Mouse (Mus musculus) spleen, adult 18-20 months (tissue): Measurements from ENCODE around the gene 9430015G10Rik.
"Not testable (repeated sequence)": the region's sequence is repeated elsewhere in the genome, so short reads cannot be mapped to it uniquely, and the experiment has no call there.

ENCODE experiments used
- DNase-seq, 2 experiments: peaks; one replicate each; pipeline ENCODE4 v3.0.0; 2022; ENCODE audit warnings: mixed read lengths in 2 of 2

Gene 9430015G10Rik

GRCm38 (mm10) chr4:156097770-156098366, 11.9 kb upstream of the 9430015G10Rik start:
- no peak for DNase-seq

- DNase-seq = no peak
Measured at GRCm38 (mm10) chr4:156099427-156099826, 10.4 kb upstream of the 9430015G10Rik start.

- no peak for DNase-seq
Measured at GRCm38 (mm10) chr4:156100501-156100900, 9.3 kb upstream of the 9430015G10Rik start.

GRCm38 (mm10) chr4:156101481-156101903, 8.3 kb upstream of the 9430015G10Rik start:
- no peak for DNase-seq

- DNase-seq = no peak
Measured at GRCm38 (mm10) chr4:156103342-156103741, 6.4 kb upstream of the 9430015G10Rik start.

- DNase-seq = peak; percentile 16 to 26
Measured at GRCm38 (mm10) chr4:156108606-156109546, 906 bp upstream of the 9430015G10Rik start.

GRCm38 (mm10) chr4:156124077-156124476, 14.3 kb downstream of the 9430015G10Rik start:
- DNase-seq = no peak

- no peak for DNase-seq
Measured at GRCm38 (mm10) chr4:156125393-156125792, 15.6 kb downstream of the 9430015G10Rik start.

- DNase-seq = no peak
Measured at GRCm38 (mm10) chr4:156126841-156127240, 17.1 kb downstream of the 9430015G10Rik start.

- no peak for DNase-seq
Measured at GRCm38 (mm10) chr4:156128746-156129145, 19.0 kb downstream of the 9430015G10Rik start.

GRCm38 (mm10) chr4:156130436-156130835, 20.7 kb downstream of the 9430015G10Rik start, which contains the start of gene Rnf223:
Gene Rnf223, plus strand, starts transcription at chr4:156130513.
- DNase-seq = no peak

GRCm38 (mm10) chr4:156130940-156131339, 21.2 kb downstream of the 9430015G10Rik start:
- DNase-seq = no peak

- DNase-seq = no peak
Measured at GRCm38 (mm10) chr4:156133334-156133733, 23.6 kb downstream of the 9430015G10Rik start.

GRCm38 (mm10) chr4:156133943-156134605, 24.3 kb downstream of the 9430015G10Rik start:
- DNase-seq = no peak

GRCm38 (mm10) chr4:156135112-156135511, 25.3 kb downstream of the 9430015G10Rik start:
- DNase-seq = no peak

- DNase-seq = no peak
Measured at GRCm38 (mm10) chr4:156135801-156136200, 26.0 kb downstream of the 9430015G10Rik start.

GRCm38 (mm10) chr4:156136285-156137100, 26.7 kb downstream of the 9430015G10Rik start:
- DNase-seq = no peak

GRCm38 (mm10) chr4:156150887-156151286, 41.1 kb downstream of the 9430015G10Rik start:
- DNase-seq = not testable (repeated sequence)

- DNase-seq = no peak
Measured at GRCm38 (mm10) chr4:156154771-156155170, 45.0 kb downstream of the 9430015G10Rik start.

- no peak for DNase-seq
Measured at GRCm38 (mm10) chr4:156166477-156166876, 56.7 kb downstream of the 9430015G10Rik start.

- DNase-seq = no peak
Measured at GRCm38 (mm10) chr4:156168611-156169010, 58.8 kb downstream of the 9430015G10Rik start.

- no peak for DNase-seq
Measured at GRCm38 (mm10) chr4:156169129-156169528, 59.3 kb downstream of the 9430015G10Rik start.
